Mouse (Mus musculus): ENCODE measurements at regions not wholly inside any gene's neighbourhood (a gene's known extent, or its start where the extent isn't known, plus 50 kb on each side); places are given as distances from the start of the nearest gene placed in this dataset.

DNA sequence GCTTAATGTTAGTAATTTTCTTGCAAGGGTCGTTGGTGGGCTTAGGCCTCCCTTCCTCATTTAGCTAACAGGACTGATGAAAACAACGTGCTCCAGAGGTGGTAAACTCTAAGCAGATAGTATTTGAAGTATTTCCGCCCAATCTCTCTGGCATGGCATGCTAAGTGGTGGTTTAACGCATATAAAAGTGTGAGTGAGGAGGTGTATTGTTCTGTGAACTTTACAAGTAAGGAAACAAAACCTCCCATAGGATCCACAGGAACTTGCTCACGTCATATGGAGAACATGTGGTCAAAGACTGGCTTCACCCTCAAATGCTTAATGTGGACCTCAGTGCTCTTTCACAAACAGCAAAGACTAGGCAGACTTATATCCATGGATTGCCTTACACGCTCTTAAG, 56.5 kb upstream of the Tars start:
- H3K4me1 ChIP-seq (ENCODE audit: control insufficient read depth, insufficient read depth, low read length) = no peaks in the 10 kb centered on the region
- H3K4me2 ChIP-seq (ENCODE audit: low read length) = no peak overlapping the region
- no peak overlapping the region for H3K27ac ChIP-seq (ENCODE audit: low read length)
- no peak overlapping the region for H3K4me3 ChIP-seq (ENCODE audit: low read depth, low read length)
- 82% methylated on average over 6 of the region's 6 CpGs for WGBS
- no peaks in the 10 kb centered on the region for H3K9me3 ChIP-seq (replicated peaks; ENCODE audit: control insufficient read depth, low read length, poor library complexity, severe bottlenecking)
- no peak for ATAC-seq
- no peaks in the 10 kb centered on the region for H3K27me3 ChIP-seq (ENCODE audit: control insufficient read depth, insufficient read depth, low read depth, low read length)
- no peak overlapping the region for H3K9ac ChIP-seq (ENCODE audit: low read depth, low read length)
- H3K36me3 ChIP-seq (ENCODE audit: control insufficient read depth, insufficient read depth, low read length) = no peaks in the 10 kb centered on the region

DNA sequence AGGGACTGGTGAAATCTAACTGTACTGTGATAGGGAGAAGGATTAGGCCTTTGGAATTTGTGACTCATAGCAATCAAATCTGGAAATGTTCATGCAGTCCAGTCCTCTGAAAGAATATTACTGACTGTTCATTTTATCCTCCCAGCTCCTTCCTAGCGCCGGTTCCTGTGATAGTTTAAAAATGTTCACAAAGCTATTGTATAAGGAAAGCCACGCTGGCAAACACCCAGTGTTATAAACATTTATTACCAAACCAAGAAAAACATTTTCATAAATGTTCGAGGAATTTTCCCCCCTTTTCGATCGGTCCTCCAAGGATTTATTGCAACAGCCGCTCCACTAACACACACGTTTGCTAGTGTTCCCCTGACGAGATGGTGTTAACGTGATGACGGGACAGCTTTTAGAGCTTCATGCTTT, 55.9 kb upstream of the Tars start:
- 92% methylated on average over 11 of the region's 11 CpGs for WGBS
- H3K4me1 ChIP-seq (ENCODE audit: control insufficient read depth, insufficient read depth, low read length) = no peaks in the 10 kb centered on the region
- H3K4me3 ChIP-seq (ENCODE audit: low read depth, low read length) = no peak overlapping the region
- H3K4me2 ChIP-seq (ENCODE audit: low read length) = no peak overlapping the region
- H3K27ac ChIP-seq (ENCODE audit: low read length) = no peak overlapping the region
- no peaks in the 10 kb centered on the region for H3K9me3 ChIP-seq (replicated peaks; ENCODE audit: control insufficient read depth, low read length, poor library complexity, severe bottlenecking)
- no peak overlapping the region for H3K9ac ChIP-seq (ENCODE audit: low read depth, low read length)
- no peaks in the 10 kb centered on the region for H3K36me3 ChIP-seq (ENCODE audit: control insufficient read depth, insufficient read depth, low read length)
- H3K27me3 ChIP-seq (ENCODE audit: control insufficient read depth, insufficient read depth, low read depth, low read length) = no peaks in the 10 kb centered on the region
- ATAC-seq = no peak

DNA sequence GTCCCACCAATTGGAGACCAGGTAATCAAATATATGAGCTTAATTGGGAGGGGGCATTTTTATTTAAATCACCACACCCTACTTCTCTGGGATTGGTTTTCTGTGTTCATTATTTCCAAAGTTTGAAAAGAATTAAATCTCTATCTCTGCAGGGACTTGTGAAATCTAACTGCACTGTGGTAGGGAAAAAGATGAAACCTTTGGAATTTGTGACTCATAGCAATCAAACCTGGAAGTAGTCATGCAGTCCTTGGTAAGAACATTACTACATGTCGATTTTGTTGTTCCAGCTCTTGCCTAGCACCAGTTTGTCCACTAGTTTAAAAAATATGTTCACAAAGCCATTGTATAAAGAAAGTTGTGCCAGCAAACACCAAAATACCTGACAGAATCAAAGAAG, 54.5 kb upstream of the Tars start:
- H3K27me3 ChIP-seq (ENCODE audit: control insufficient read depth, insufficient read depth, low read depth, low read length) = no peaks in the 10 kb centered on the region
- no peak overlapping the region for H3K4me3 ChIP-seq (ENCODE audit: low read depth, low read length)
- no peak overlapping the region for H3K4me2 ChIP-seq (ENCODE audit: low read length)
- H3K27ac ChIP-seq (ENCODE audit: low read length) = no peak overlapping the region
- no peaks in the 10 kb centered on the region for H3K4me1 ChIP-seq (ENCODE audit: control insufficient read depth, insufficient read depth, low read length)
- H3K9me3 ChIP-seq (replicated peaks; ENCODE audit: control insufficient read depth, low read length, poor library complexity, severe bottlenecking) = no peaks in the 10 kb centered on the region
- WGBS = 94% methylated on average over 1 of the region's 1 CpGs
- H3K9ac ChIP-seq (ENCODE audit: low read depth, low read length) = no peak overlapping the region
- no peaks in the 10 kb centered on the region for H3K36me3 ChIP-seq (ENCODE audit: control insufficient read depth, insufficient read depth, low read length)
- no peak for ATAC-seq

DNA sequence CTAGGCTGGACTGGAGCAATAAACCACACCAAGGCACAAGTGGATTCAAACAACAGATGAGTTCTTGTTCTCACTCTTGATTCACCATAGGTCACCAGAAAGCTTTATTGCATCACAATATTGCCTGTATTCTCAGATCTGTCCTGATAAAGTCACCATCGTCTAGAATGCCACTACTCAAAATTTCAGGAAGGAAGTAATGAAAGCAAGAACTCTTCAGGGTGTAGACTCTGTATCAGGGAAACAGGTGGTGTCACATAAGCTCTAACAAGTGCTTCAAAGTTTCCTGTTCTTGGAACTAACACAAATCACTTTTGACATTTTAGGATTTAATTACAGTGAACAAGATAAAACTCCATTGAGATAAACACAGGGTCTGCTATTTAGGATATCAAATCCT, 52.2 kb upstream of the Tars start:
- no peak for ATAC-seq

More for the DNA sequence above, 52.2 kb upstream of the Tars start:
- no peak overlapping the region for H3K4me2 ChIP-seq (ENCODE audit: low read length)
- no peak overlapping the region for H3K4me3 ChIP-seq (ENCODE audit: low read depth, low read length)
- H3K9ac ChIP-seq (ENCODE audit: low read depth, low read length) = no peak overlapping the region
- no peaks in the 10 kb centered on the region for H3K9me3 ChIP-seq (replicated peaks; ENCODE audit: control insufficient read depth, low read length, poor library complexity, severe bottlenecking)
- 90% methylated on average over 1 of the region's 1 CpGs for WGBS
- no peaks in the 10 kb centered on the region for H3K36me3 ChIP-seq (ENCODE audit: control insufficient read depth, insufficient read depth, low read length)
- no peak overlapping the region for H3K27ac ChIP-seq (ENCODE audit: low read length)
- no peaks in the 10 kb centered on the region for H3K4me1 ChIP-seq (ENCODE audit: control insufficient read depth, insufficient read depth, low read length)
- H3K27me3 ChIP-seq (ENCODE audit: control insufficient read depth, insufficient read depth, low read depth, low read length) = no peaks in the 10 kb centered on the region

All from midbrain, embryonic 16.5 days (tissue).